Mouse (Mus musculus): ENCODE measurements around the gene Tenm2.

DNA sequence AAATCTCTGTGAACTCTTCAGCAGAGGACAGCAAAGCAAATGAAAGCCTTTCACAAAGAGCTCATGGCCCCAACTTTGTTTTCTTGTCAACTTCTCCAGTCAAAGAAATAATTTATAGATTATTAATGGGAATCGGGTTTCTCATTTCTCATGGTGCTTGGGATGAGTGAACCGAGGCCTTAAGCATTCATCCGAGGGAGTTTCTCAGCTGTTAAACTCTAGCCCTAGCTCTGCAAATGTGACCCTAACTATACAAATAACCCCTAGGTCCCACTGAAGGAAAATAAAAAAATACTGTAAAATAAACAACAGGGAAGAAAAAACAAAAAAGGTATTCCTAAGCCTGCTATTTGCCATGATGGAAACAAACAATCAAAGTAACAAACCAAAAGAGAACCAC lies 349.6 kb downstream of the Tenm2 start:
- TF ChIP-seq CTCF (IDR thresholded peaks at IDR 0.05; ENCODE audit: control insufficient read depth, insufficient read depth, insufficient replicate concordance, low read depth, low read length) (no peak), POLR2A (IDR thresholded peaks at IDR 0.05; ENCODE audit: control insufficient read depth, low read depth, low read length) (no peak)

Data from testis, adult 2 months (tissue).